Mouse (Mus musculus): Measurements from ENCODE around the gene Bbof1.
A peak's percentile ranks its signal among the peaks of the same experiment; 100 is the strongest.

The Bbof1 gene

DNA sequence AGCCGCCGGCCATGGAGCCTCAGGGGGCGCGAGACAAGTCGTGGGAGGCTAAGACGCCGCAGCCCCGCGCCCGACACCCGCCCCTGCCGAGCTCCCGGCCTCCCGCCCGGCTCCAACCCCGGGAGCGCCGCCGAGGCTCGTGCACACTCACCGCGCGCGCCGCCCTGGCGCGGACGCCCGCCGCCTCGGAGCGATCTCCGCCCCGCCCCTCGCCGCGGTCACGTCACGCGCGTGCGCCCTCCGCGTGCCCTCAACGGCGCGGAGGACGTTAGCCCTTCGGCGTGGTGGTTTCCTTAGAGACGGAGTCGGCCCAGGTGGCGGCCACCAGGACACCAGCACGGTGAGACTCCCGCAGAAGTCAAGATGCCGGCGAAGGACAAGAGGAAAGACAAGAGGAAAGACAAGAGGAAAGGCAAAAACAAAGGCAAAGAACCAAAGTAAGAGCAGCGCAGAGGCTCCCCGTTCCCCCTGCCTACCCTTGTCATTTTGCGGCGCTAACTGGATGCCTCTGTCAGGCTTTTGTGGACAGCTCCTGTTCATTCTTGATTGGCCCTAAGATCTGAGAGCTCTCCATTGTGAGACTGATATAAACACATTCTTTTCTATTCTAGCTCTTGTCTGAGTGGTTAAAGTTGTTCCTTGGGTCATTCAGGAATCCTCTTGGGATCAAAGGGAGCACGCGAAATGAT is at the start of gene Bbof1, which contains the start of gene Entpd5:
TSS of gene Bbof1 (plus strand) at position 253 of the 689 bp plus-strand sequence.
TSS of gene Entpd5 (minus strand) at position 211 of the 689 bp plus-strand sequence.
- DNase-seq: peak; percentile 94

DNA sequence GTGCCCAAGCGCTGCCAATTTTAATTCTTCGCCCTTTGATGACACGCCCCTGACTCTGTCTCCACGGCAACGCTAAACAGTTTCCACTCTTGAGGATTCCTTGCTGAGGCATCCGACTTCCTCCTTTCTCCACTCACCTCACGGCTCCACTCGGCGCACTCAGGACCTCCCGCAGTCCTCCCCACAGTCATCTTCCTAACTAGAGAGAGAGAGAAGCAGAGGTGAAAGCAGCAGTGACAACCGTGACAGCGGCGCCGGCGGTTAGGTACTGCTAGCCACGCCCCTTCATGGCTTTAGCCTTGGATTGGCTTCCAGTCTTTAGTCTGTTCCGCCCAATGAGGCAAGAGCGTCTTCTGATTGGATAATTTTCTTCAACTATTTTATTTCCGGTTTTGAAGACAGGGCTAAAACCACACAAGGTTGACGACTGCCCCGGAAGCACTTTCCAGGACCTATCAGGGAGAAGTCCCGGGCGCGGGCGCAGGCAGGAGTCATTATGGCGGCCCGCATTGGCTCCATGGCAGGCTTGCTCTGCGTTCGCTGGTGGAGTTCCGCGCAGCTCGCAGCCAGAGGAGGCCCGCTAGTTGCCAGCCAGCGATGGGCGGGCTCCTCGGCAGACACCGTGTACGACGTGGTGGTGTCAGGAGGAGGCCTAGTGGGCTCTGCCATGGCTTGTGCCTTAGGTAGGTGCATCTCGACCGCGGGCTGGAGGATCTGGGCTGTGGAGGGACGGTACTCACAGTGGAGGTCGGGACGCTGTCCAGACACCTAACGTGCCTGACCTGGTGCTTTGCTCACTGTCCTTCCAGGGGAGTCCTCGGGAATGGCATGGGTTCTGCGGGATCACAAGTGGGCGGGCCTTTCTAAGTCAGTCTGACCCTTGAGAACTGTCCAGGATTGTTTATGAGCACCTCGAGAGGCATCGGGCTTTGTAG is 47.0 kb upstream of the Bbof1 start, which contains the start of the genes Coq6 and Fam161b:
TSS of gene Coq6 (plus strand) at position 103 of the 935 bp plus-strand sequence.
TSS of gene Fam161b (minus strand) at position 279 of the 935 bp plus-strand sequence.
- DNase-seq: peak; percentile 97

DNA sequence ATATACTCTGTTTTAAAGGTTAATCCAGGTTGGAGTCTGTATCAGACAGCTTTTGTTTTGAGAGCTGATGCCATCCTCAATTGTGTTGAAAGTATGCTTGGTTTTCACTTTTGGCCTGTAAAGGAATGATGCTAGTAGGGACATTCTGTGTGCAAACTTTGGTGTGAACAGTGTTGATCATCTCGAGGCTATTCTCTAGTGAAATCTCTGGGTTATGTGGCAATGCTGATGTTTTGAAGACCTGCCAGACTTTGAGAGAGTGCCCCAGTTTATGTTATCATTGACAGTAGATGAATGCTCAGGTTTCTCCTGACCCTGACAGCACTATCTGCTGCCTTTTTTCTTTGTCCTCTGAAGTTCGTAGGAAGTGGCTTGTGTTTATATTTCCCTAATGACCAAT is 46.0 kb upstream of the Bbof1 start:
- DNase-seq: no peak

DNA sequence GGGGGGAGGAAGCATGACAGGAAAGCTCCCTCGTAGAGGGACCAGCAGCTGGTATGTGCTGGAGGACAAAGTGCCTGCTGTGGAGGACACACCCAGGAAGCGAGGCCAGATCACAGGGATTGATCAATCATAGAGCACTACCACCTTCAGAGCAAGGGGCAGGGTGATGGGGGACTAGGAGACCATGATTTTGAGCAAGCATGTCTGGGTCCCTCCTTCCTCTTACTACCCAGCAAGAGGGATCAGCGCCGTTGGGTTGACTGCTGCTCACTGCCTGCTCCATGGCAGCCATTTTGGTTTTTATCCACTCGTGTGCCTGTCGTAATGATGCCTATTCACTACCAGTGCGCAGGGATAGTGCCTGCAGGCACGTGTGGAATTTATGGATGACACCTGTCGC is 44.6 kb upstream of the Bbof1 start:
- DNase-seq: no peak

DNA sequence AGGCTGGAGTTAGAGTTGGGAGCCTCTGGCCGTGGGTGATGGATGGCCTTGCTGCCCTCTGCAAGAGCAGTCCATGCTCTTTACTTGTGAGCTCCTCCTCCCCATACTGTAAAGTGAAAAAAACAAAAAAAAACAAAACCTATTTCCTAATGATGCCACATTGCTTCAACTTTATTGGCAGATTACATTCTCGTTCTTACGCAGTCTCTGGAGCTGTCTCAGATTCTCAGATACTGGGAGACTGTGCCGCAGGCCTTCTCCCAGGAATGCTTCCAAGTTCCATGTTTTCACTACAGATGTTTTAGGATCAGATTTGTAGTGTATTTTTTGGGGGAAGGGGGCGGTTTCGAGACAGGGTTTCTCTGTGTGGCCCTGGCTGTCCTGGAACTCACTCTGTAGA is 43.7 kb upstream of the Bbof1 start:
- DNase-seq: no peak

DNA sequence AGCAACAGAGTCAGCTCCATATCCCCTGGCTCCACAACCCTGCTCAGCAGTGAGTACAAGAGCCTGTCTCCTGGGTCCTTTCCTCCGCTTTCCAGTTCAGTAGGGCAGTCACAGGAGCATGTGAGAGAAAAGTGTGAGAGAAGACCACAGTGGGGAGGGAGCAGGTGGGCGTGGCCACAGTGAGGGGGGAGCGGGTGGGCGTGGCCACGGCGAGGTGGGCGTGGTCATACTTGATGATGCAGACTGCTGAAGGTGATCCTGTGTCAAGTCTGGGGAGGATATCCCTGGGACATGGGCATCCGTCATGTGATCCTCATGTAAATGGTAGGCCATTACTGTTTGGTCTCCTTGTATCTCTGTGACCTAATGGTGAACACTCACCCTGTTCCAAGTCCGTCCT is 41.9 kb upstream of the Bbof1 start:
- peak; percentile 22 for DNase-seq

DNA sequence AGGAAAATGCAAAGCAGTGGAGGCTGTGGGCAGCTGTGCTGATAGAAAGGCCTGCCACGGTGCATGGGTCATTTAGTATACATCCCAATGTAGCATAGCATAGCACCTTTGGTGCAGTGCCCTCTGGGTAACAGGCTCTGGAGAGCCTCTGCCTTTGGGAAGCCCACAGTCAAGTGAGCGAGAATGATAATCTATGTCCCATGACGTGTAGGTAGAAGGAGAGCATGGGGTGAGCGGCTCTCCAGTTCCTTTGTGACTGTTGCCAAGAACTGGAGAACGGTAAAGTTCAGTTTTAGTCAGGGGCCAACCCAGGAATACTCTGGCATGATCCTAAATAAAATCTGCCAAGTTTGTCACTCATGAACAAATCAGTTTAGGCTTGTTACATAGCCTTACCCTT is 37.2 kb upstream of the Bbof1 start:
- no peak for DNase-seq

DNA sequence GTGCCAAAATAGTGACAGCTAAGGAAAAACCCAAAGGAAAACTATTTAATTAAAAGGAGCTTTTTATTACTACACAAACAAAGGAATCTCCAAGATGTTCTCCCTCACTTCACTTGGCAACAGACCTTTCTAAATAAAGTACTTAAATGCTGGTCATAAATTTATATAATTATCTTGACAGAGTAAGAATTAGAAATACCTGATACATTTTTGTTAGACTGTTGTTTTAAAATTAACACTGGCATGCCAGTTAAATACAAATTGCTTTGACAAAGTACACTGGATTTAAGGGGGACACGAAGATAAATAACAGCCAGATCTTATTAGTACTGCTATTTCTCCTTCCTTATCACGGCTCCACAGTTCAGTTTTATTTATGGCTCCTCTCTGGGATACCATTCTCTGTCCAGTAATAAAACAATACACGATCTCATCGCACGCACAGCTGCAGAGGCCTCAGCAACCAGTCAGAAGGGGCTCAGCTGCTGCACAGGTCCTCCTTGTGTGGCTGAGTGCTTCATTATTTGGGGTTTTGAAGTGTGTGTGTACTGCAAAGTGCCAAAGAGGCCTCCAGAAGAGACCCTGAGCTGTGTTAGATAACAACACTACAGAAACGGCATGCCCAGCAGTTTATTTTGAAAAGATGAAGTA is 34.9 kb upstream of the Bbof1 start:
- peak; percentile 29 for DNase-seq

DNA sequence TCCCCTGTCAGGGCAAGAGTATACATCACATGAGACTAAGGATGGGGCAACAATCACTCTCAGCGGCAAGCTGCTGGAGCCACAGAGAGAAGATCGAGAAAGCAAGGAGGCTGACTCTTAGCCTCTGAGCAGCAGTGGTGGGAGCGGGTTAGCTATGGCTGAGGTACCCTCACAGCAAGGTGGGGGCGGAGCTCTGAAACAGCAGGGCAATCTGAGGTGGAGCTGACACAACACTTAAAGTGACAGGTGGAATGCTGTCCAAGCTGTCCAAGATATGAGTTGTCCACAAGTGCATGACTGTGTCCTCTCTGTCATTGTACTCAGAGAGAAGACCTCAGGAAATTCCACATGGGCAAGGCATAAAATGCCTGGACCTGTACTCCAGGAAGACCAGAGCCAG is 26.5 kb upstream of the Bbof1 start:
- DNase-seq: no peak

DNA sequence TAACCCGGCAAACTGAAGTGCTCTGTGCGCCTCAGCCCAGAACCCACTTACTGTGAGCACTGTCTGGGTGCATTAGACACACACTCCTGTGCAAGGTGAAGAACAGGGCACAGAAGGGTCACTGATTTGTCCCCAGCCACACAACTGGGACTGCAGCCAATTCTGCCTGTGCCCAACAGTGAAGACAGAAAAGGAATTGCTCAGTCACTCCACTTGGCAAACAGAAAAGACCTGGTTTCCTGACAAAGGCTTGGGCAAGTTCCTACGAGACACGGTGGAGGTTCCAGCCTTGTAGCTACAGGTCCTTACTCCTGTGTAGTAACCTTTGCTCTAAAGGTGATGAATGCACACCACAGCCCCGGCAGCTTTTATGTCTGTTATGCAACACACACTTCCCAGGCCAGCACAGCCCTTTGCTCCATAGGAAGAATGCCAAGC is 24.2 kb upstream of the Bbof1 start:
- DNase-seq: peak; percentile 59

DNA sequence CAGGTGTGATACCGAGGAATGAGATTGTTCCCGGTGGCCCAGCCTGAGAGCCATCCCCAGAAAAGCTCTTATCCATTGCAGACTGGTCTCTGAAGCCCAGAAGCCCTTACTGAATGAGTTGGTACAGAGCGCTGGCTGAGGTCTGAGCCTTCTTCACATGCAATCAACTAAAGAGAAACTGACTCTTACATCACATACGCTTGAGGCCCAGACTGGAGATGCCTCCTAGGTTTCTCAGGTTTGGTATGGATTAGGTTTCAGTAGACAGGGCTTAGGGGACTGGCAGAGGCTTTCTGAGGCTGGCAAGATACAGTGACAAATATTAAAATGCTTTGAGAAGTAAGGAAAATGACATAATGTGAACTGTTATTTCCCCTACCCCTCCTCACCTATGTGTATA is 23.5 kb upstream of the Bbof1 start:
- no peak for DNase-seq

DNA sequence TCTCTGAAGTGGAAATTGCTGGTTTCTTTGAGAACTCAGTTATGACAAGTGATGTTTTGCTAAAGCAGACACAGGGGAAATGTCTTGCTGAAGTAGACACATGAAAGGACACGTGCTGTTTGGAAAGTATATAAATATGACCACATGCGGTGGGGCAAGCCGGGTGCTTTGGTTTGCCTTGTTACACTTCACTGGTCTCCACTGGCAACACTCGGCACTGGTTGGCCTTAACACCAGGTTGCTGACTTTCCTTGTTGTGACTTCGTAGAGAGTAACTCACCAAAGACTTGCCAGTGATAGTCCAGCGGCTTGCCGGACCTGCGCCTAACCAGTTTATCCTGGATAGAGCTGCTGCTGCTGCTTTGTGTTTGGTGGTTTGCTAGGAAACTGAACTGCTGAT is 20.8 kb upstream of the Bbof1 start:
- no peak for DNase-seq

DNA sequence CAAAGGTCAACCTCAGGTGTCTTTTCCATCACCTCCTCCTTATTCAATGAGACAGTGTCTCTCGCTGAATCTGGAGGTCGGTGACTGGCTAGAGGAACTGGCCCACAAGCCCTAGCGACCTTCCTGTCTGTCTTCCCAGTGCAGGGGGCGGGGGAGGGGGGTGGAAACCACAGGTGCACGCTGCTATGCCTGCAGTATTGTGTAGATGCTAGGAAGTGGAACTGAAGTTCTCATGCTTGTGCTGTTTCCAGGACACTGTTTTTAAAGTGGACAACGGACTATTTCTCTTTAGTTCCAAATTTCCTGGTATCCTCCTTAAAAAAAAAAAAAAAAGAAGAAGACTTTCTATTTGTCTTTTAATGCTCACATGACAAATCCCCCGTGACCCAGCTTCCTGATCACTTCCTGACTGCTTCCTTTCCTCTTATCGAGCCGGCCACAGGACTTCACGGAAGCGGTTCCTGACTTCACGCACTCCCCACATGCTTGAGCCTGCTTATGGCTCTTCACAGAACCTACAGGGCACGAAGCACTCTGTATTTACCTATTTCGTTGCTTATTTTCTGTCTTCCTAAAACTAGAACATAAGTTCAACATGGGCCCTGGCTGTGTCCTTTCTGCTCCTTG is 20.0 kb upstream of the Bbof1 start:
- DNase-seq: no peak

DNA sequence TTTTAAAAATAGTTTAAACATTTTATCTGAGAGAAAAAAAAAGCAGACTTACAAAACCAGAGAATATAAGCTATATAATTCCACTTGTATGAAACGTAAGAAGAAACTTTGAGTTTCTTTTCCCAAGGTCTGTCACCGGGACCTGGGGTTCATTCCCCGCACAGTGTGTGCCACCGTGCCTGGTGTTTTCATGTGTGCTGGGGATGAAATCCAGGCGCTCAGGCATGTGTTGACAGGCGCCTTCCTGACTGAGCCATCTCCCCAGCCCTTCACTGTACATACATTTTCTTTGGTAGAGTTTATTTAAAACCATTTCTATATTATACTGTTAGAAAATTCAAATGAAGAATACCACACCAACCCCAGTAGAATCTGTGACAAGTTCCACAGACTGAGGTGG is 18.5 kb upstream of the Bbof1 start:
- no peak for DNase-seq

DNA sequence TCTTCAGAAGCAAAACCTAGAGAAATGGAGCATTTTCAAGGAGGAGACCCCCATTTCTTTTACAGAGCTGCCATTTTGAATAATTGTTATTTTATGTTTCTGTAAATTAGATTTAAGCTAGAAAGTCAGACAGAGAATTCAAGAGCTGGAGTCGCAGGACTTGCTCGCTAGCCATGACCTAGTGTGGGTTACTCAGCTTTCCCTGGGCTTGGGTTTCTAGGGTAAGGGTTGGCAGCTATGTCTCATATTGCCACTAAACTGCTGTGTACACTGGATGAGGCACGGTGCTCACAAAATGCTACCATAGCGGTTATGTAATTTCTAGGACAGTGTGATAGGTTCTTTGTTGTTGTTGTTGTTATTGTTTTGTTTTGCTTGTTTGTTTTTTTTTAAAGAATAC is 16.2 kb upstream of the Bbof1 start:
- DNase-seq: no peak

DNA sequence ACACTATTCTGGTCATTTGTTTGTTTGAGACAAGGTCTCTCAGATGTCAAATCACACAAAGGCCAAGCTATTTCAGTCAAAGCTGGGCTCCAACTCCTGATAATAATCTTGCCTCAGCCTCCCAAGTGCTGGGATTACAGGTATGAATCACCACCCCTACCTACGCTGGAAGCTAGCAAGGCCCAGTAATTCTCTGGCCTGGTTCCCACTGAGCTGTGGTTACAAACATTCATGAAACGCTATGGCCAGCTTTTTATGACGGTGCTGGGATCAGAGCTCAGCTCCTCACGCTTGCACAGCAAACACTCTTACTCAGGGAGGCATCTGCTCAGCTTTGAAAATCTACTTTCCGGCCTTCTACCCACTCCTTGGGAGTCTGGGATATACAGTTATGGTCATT is 15.0 kb upstream of the Bbof1 start:
- no peak for DNase-seq

DNA sequence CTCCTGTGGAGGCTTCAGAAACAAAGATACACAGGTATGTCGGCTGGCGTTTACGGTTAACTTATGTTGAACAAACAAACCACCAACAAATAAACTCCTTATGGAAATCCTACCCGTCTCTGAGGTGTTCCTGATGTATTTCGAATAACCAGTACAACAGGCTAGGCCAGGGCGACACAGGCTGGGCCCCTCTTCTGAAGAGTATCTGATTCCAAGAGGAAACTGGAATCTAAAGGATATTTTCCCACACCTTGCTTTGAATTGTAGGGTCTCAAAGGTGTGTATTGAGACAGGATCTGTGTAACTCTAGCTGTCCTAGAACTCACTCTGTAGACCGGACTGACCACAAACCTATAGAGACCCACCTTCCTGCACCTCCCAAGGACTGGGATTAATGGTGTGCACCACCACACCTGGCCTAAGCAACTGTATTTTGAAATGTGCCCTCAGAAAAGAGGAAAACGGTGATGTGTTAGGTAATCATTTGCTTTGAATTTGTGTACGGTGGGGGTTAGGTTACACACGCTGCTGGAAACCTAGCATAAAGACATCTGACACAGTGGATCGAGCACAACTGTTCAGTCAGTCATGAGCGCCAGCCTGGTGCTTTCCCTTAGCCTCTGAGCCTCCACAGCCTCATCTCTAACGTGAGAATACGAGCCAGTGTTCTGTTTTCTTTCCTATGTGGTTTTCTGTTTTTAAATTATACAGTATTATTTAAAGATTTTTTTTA is 11.8 kb upstream of the Bbof1 start:
- DNase-seq: no peak

DNA sequence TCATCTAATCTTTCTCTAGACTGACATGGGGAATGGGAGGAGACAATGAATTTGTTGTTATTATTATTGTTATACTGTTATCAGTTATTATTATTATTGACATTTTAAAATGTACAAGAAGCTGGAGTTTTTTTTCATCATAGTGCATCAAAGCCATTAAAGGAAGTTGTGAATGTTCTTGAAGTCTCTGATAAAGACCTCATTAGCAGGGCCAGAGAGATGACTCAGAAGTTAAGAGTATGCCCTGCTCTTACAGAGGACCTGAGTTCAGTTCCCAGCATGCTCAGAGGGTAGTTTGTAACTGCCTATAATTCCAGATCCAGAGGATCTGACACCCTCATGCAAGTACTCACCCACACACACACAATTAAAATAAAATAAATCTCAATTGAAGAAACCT is 11.2 kb upstream of the Bbof1 start:
- no peak for DNase-seq

DNA sequence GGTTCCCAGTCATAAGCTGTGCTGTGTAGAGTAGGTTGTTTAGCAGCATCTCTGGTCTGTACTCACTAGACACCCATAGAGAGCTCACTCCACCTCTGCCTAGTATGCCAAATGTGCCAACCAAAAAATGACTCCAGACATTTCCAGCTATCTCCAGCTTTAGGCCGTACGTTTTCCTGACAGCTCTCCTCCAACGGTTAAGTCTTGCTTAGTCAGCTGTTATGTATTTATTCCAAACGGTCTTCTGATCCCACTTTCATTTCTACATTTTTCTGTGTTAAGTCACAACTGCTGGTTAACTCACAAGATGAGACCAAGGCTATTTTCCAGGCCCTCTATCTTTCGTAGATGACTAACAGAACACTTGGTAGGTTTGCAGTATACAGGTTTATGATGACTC is 10.2 kb upstream of the Bbof1 start:
- DNase-seq: no peak

DNA sequence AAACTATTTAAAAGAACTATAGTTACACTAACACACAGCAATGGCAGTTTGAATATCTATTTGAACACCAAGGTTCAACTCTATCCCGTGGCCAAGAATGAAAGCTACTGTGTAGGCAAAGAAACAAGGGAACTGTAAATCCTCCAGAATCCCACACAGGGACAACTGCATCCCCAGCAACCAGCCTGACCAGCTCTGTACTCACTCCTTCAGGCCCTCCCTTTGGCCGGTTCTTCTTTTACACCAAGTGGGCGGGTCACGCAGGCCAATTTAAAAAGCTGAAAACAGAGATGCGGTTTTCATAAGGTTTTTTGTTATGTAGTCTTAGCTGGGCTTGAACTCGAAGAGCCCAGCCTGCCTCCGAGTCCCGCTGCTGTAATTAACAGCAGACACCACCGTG is 9.7 kb upstream of the Bbof1 start:
- no peak for DNase-seq

DNA sequence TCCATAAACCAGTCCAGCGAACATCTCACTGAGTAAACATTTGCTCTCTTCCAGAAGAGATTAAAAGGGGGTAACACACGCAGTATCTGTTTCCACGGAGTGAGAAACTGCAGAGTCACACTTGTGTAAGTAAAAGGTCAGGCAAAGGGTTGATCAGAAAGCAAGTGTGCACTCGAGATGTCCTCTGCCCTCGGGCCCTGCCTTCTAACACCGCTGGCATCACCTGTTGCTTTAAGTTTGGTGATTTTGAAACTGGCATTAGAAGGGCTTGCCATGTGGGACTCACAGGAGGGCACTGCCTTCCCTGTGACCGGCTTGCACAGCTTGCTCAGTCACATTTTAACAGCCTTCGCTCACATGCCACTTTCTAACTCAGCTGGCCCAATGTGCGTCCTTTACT is 9.2 kb upstream of the Bbof1 start:
- peak; percentile 32 for DNase-seq

DNA sequence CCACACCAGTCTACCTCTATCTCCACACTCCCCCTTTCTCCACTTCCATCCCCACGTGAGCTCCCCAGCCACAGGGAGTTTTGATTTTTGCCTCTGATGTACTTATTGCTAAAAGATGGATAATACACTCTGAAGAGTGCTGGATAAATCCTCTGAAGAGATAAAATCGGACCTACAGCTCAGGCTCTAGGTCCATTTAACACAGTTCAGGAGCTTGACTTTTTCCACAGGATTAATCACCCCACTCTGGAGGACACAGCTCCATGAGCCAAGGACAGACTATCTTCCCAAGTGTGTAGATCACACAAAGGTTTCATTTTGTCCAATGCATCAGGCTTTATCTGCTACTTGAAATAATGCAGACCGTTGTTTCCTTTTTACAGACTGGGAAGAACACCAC is 8.8 kb upstream of the Bbof1 start:
- DNase-seq: no peak
